In genomic region chr12:117843302-117844074, GRCm38 (mm10) we compare ENCODE assay signal across 1 mouse cellular context.
TF ChIP-seq lines count a peak whose summit lies in the region.

No protein-coding gene starts in this region.

TF ChIP-seq in CH12.LX, 34 proteins besides CTCF, POLR2A, EP300 and RAD21 (continued from another document):
- TF ChIP-seq CHD1 (IDR thresholded peaks at IDR 0.05; ENCODE audit: low read depth, low read length): no peak
